ENCODE assay signal across 19 mouse cellular contexts in genomic region chr6:32837939-32838301, GRCm38 (mm10).
DNase-seq lines count a peak whose midpoint lies in the region; ATAC-seq lines count a peak whose summit lies in the region.
"Had no signal": no experiment of that assay in that cellular context is flagged by ENCODE, and none has a peak within 500 bp of the region (broad histone marks: within the 10 kb centered on the region; RNA-seq: fewer than 3 reads in every experiment).

No protein-coding gene starts in this region.

- peak overlapping the region; percentile 72 for H3K27ac ChIP-seq in forebrain, embryonic 13.5 days
- no peak overlapping the region for H3K27ac ChIP-seq in forebrain, embryonic 10.5 days
- no peak overlapping the region; the same call in 1 of the 2 replicates for H3K27ac ChIP-seq in midbrain, embryonic 14.5 days (replicated peaks; ENCODE audit: low read depth, low read length)
- H3K27ac ChIP-seq in midbrain, embryonic 10.5 days (replicated peaks) = no peak overlapping the region
- peak overlapping the region; percentile 44; the same call in 1 of the 2 replicates for H3K27ac ChIP-seq in forebrain, embryonic 14.5 days (ENCODE audit: low read depth, low read length)
- peak overlapping the region; percentile 67 for H3K27ac ChIP-seq in neural tube, embryonic 15.5 days (replicated peaks)
- H3K27ac ChIP-seq: embryonic facial prominence, embryonic 15.5 days; macrophage; stomach, embryonic 15.5 days had no signal

- peaks cover 20% of the 10 kb centered on the region for H3K4me1 ChIP-seq in forebrain, embryonic 13.5 days
- H3K4me1 ChIP-seq in forebrain, embryonic 10.5 days = no peaks in the 10 kb centered on the region
- H3K4me1 ChIP-seq in midbrain, embryonic 14.5 days (ENCODE audit: control insufficient read depth, insufficient read depth, low read length) = no peaks in the 10 kb centered on the region
- H3K4me1 ChIP-seq in midbrain, embryonic 10.5 days = no peaks in the 10 kb centered on the region
- peaks cover 13% of the 10 kb centered on the region for H3K4me1 ChIP-seq in forebrain, embryonic 14.5 days (ENCODE audit: control insufficient read depth, insufficient read depth, low read length)
- H3K4me1 ChIP-seq in neural tube, embryonic 15.5 days = peaks cover 13% of the 10 kb centered on the region
- H3K4me1 ChIP-seq: embryonic facial prominence, embryonic 15.5 days; stomach, embryonic 15.5 days had no signal

- no peak overlapping the region for H3K4me3 ChIP-seq in forebrain, embryonic 13.5 days
- no peak overlapping the region for H3K4me3 ChIP-seq in forebrain, embryonic 10.5 days
- no peak overlapping the region for H3K4me3 ChIP-seq in midbrain, embryonic 14.5 days (replicated peaks; ENCODE audit: low read depth, low read length)
- no peak overlapping the region for H3K4me3 ChIP-seq in midbrain, embryonic 10.5 days
- H3K4me3 ChIP-seq in forebrain, embryonic 14.5 days (ENCODE audit: low read depth, low read length) = no peak overlapping the region
- H3K4me3 ChIP-seq in neural tube, embryonic 15.5 days (replicated peaks) = no peak overlapping the region
- H3K4me3 ChIP-seq: embryonic facial prominence, embryonic 15.5 days; stomach, embryonic 15.5 days had no signal

- H3K4me2 ChIP-seq in forebrain, embryonic 13.5 days = no peak overlapping the region
- H3K4me2 ChIP-seq in midbrain, embryonic 14.5 days (ENCODE audit: low read length) = no peak overlapping the region
- H3K4me2 ChIP-seq in forebrain, embryonic 14.5 days (ENCODE audit: low read length) = no peak overlapping the region
- H3K4me2 ChIP-seq in neural tube, embryonic 15.5 days = no peak overlapping the region
- H3K4me2 ChIP-seq: embryonic facial prominence, embryonic 15.5 days; lung, embryonic 14.5 days; stomach, embryonic 15.5 days had no signal

- peak; percentile 50; the same call in 1 of the 2 replicates for ATAC-seq in forebrain, embryonic 13.5 days
- no peak for ATAC-seq in midbrain, embryonic 14.5 days (ENCODE audit: low FRiP score, low TSS enrichment)
- ATAC-seq in forebrain, embryonic 14.5 days = peak; percentile 65; the same call in 1 of the 2 replicates
- ATAC-seq in neural tube, embryonic 15.5 days (ENCODE audit: low FRiP score) = no peak
- ATAC-seq: intestine, embryonic 16.5 days; Patski had no signal

- WGBS in forebrain, embryonic 13.5 days = 43% methylated on average over 2 of the region's 2 CpGs
- 82% methylated on average over 2 of the region's 2 CpGs for WGBS in forebrain, embryonic 10.5 days
- 85% methylated on average over 2 of the region's 2 CpGs for WGBS in midbrain, embryonic 14.5 days
- WGBS in midbrain, embryonic 10.5 days = 89% methylated on average over 2 of the region's 2 CpGs
- WGBS in forebrain, embryonic 14.5 days = 33% methylated on average over 2 of the region's 2 CpGs
- 64% methylated on average over 2 of the region's 2 CpGs for WGBS in neural tube, embryonic 15.5 days

- no peaks in the 10 kb centered on the region; the same call in 1 of the 2 replicates for H3K36me3 ChIP-seq in forebrain, embryonic 13.5 days (ENCODE audit: poor library complexity, severe bottlenecking)
- peaks cover 20% of the 10 kb centered on the region for H3K36me3 ChIP-seq in forebrain, embryonic 10.5 days (replicated peaks)
- no peaks in the 10 kb centered on the region for H3K36me3 ChIP-seq in midbrain, embryonic 14.5 days (ENCODE audit: control insufficient read depth, insufficient read depth, low read length)
- peaks cover 16% of the 10 kb centered on the region for H3K36me3 ChIP-seq in midbrain, embryonic 10.5 days
- no peaks in the 10 kb centered on the region for H3K36me3 ChIP-seq in forebrain, embryonic 14.5 days (ENCODE audit: control insufficient read depth, insufficient read depth, low read length)
- H3K36me3 ChIP-seq in neural tube, embryonic 15.5 days = no peaks in the 10 kb centered on the region
- H3K36me3 ChIP-seq: embryonic facial prominence, embryonic 15.5 days; stomach, embryonic 15.5 days had no signal

- no peak for DNase-seq in forebrain, embryonic 10.5 days (ENCODE audit: extremely low spot score, low spot score)
- DNase-seq in midbrain, embryonic 14.5 days = peak; percentile 19
- no peak for DNase-seq in midbrain, embryonic 10.5 days (ENCODE audit: low spot score)
- peak; percentile 72 for DNase-seq in forebrain, embryonic 14.5 days (ENCODE audit: low spot score)
- no peak for DNase-seq in spleen, postnatal 4 days (ENCODE audit: low spot score in 2 of 2)
- no peak for DNase-seq in lung, adult 18-20 months
- DNase-seq: cerebellum, adult 8-10 months; gastrocnemius, postnatal 10 days; kidney, postnatal 10 days; liver; lung, embryonic 14.5 days; thymus, postnatal 14 days had no signal

- H3K27me3 ChIP-seq in forebrain, embryonic 13.5 days = no peaks in the 10 kb centered on the region
- no peaks in the 10 kb centered on the region for H3K27me3 ChIP-seq in forebrain, embryonic 10.5 days (ENCODE audit: poor library complexity, severe bottlenecking)
- no peaks in the 10 kb centered on the region for H3K27me3 ChIP-seq in midbrain, embryonic 14.5 days (ENCODE audit: control insufficient read depth, insufficient read depth, low read length)
- no peaks in the 10 kb centered on the region for H3K27me3 ChIP-seq in midbrain, embryonic 10.5 days (ENCODE audit: low read depth, poor library complexity, severe bottlenecking)
- H3K27me3 ChIP-seq in forebrain, embryonic 14.5 days (replicated peaks; ENCODE audit: control insufficient read depth, insufficient read depth, low read length) = no peaks in the 10 kb centered on the region
- H3K27me3 ChIP-seq in neural tube, embryonic 15.5 days (replicated peaks) = no peaks in the 10 kb centered on the region
- H3K27me3 ChIP-seq: embryonic facial prominence, embryonic 15.5 days; Patski; stomach, embryonic 15.5 days had no signal

- H3K9ac ChIP-seq in forebrain, embryonic 13.5 days = no peak overlapping the region
- H3K9ac ChIP-seq in midbrain, embryonic 14.5 days (replicated peaks; ENCODE audit: low read length) = no peak overlapping the region
- H3K9ac ChIP-seq in forebrain, embryonic 14.5 days (ENCODE audit: low read length) = no peak overlapping the region
- H3K9ac ChIP-seq in neural tube, embryonic 15.5 days (replicated peaks) = no peak overlapping the region
- H3K9ac ChIP-seq: embryonic facial prominence, embryonic 15.5 days; lung, embryonic 14.5 days; stomach, embryonic 15.5 days had no signal

- H3K9me3 ChIP-seq in forebrain, embryonic 13.5 days (replicated peaks) = no peaks in the 10 kb centered on the region
- peaks cover 5% of the 10 kb centered on the region; the same call in 1 of the 2 replicates for H3K9me3 ChIP-seq in forebrain, embryonic 10.5 days
- H3K9me3 ChIP-seq in midbrain, embryonic 14.5 days (ENCODE audit: control insufficient read depth, low read length) = no peaks in the 10 kb centered on the region
- peaks cover 11% of the 10 kb centered on the region for H3K9me3 ChIP-seq in midbrain, embryonic 10.5 days (replicated peaks)
- no peaks in the 10 kb centered on the region for H3K9me3 ChIP-seq in forebrain, embryonic 14.5 days (replicated peaks; ENCODE audit: control insufficient read depth, low read length)
- no peaks in the 10 kb centered on the region for H3K9me3 ChIP-seq in neural tube, embryonic 15.5 days (replicated peaks)
- H3K9me3 ChIP-seq: embryonic facial prominence, embryonic 15.5 days; stomach, embryonic 15.5 days had no signal

Comparison
In these comparisons a context has a peak if more than half of its experiments do, and no peak if none do; other contexts are left out.
1. H3K27ac ChIP-seq: peak in forebrain, embryonic 13.5 days (single experiment), forebrain, embryonic 14.5 days (single experiment) and neural tube, embryonic 15.5 days (single experiment); none in forebrain, embryonic 10.5 days (single experiment), midbrain, embryonic 14.5 days (single experiment) and midbrain, embryonic 10.5 days (single experiment).
2. DNase-seq: peak in midbrain, embryonic 14.5 days (single experiment) and forebrain, embryonic 14.5 days (single experiment); none in forebrain, embryonic 10.5 days (single experiment), midbrain, embryonic 10.5 days (single experiment), spleen, postnatal 4 days (0 of 2) and lung, adult 18-20 months (0 of 2).
3. ATAC-seq: peak in forebrain, embryonic 13.5 days (single experiment) and forebrain, embryonic 14.5 days (single experiment); none in midbrain, embryonic 14.5 days (single experiment) and neural tube, embryonic 15.5 days (single experiment).